Mouse (Mus musculus): ENCODE results near the gene Dlx5. TPM values are rescaled to one million over a fixed set of nuclear protein-coding genes. Genes with fewer than 3 reads are reported as not detected.

The Dlx5 gene
- polyA plus RNA-seq, 1 experiment from 2014 or later = 0.29 TPM

DNA sequence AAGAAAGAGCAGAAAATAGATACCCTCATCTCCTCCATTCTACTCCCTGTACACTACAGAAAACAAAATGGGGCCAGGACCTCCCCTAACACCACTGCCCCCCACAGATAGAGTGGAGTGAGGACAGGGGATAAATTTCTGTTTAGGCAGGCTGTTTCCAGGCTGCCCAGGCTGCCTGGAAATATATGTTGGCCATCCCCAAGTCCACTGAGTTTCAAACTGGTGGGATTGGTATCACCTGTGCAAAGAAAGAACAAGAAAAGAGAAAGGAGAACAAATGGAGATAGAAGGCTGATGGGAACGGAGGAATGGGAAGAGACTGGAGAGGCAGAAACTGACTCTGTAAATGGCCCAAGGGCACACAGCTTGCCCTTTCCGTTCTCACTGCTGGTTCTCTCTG lies 5.7 kb downstream of the Dlx5 start:
- no peak for ATAC-seq (ENCODE audit: insufficient read depth)
- no peak overlapping the region for H3K9ac ChIP-seq
- H3K36me3 ChIP-seq (ENCODE audit: insufficient read depth) = no peaks in the 10 kb centered on the region
- no peak overlapping the region for H3K4me2 ChIP-seq
- no peak for TF ChIP-seq CTCF (IDR thresholded peaks at IDR 0.05; ENCODE audit: low read depth)
- 6% methylated on average over 2 of the region's 2 CpGs for WGBS
- peaks cover 99% of the 10 kb centered on the region for H3K27me3 ChIP-seq (ENCODE audit: insufficient read depth, low read length)
- H3K4me3 ChIP-seq (ENCODE audit: low read depth, low read length) = no peak overlapping the region
- H3K4me1 ChIP-seq (ENCODE audit: insufficient read depth) = no peaks in the 10 kb centered on the region
- no peak for DNase-seq
- H3K27ac ChIP-seq (ENCODE audit: low read depth) = no peak overlapping the region
- H3K9me3 ChIP-seq (ENCODE audit: low read depth, low read length) = no peaks in the 10 kb centered on the region

DNA sequence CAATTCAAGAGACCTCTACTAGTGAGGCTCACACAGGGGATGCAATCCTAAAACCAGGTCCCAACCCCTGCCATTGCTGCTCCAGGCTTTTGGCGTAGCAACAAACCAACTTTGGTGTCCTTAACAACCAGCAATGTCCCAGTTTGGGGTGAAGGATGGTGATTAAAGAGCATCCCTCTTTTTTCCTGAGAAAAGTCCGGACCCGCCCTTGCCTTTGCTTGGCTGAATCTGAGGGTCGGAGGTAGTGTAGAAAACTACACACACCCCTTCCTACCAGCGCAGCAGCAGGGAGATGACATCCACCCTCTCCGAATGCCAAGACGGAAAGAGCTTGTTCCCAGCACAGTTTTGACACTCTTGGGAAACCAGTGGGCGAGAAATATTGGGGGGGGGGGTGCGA lies 6.2 kb downstream of the Dlx5 start:
- WGBS = 3% methylated on average over 9 of the region's 9 CpGs
- peaks cover 99% of the 10 kb centered on the region for H3K27me3 ChIP-seq (ENCODE audit: insufficient read depth, low read length)
- no peaks in the 10 kb centered on the region for H3K36me3 ChIP-seq (ENCODE audit: insufficient read depth)
- H3K27ac ChIP-seq (ENCODE audit: low read depth) = no peak overlapping the region
- no peak overlapping the region for H3K4me2 ChIP-seq
- ATAC-seq (ENCODE audit: insufficient read depth) (no peak), DNase-seq (no peak)
- H3K9ac ChIP-seq = no peak overlapping the region
- no peaks in the 10 kb centered on the region for H3K4me1 ChIP-seq (ENCODE audit: insufficient read depth)
- TF ChIP-seq CTCF (IDR thresholded peaks at IDR 0.05; ENCODE audit: low read depth) = no peak
- no peaks in the 10 kb centered on the region for H3K9me3 ChIP-seq (ENCODE audit: low read depth, low read length)
- H3K4me3 ChIP-seq (ENCODE audit: low read depth, low read length) = no peak overlapping the region

DNA sequence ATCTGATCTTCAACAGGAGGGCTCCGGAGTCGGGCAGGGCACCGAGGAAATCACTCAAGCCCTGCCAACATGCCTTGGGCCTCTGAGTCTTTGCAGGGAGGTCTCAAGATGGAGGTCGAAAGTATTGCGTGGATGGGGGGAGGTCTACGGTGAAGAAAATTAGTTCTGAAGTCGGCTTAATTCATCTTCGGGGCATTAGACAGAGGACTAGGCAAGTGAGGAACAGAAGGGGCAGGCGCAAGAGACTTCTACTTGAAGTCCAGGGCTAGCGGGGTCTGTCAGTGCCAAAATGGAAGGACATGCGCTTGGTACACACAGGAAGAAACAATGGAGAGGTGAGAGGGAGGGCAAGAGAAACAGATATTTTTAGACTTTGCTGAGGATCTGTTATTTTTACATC lies 6.7 kb downstream of the Dlx5 start:
- Histone ChIP-seq H3K4me2 (no peak overlapping the region), H3K4me3 (ENCODE audit: low read depth, low read length) (no peak overlapping the region), H3K27ac (ENCODE audit: low read depth) (no peak overlapping the region), H3K9me3 (ENCODE audit: low read depth, low read length) (no peaks in the 10 kb centered on the region), H3K27me3 (ENCODE audit: insufficient read depth, low read length) (peaks cover 99% of the 10 kb centered on the region), H3K36me3 (ENCODE audit: insufficient read depth) (no peaks in the 10 kb centered on the region), H3K9ac (no peak overlapping the region), H3K4me1 (ENCODE audit: insufficient read depth) (no peaks in the 10 kb centered on the region)
- DNase-seq = no peak
- no peak for TF ChIP-seq CTCF (IDR thresholded peaks at IDR 0.05; ENCODE audit: low read depth)
- WGBS = 1% methylated on average over 11 of the region's 11 CpGs
- ATAC-seq (ENCODE audit: insufficient read depth) = no peak

DNA sequence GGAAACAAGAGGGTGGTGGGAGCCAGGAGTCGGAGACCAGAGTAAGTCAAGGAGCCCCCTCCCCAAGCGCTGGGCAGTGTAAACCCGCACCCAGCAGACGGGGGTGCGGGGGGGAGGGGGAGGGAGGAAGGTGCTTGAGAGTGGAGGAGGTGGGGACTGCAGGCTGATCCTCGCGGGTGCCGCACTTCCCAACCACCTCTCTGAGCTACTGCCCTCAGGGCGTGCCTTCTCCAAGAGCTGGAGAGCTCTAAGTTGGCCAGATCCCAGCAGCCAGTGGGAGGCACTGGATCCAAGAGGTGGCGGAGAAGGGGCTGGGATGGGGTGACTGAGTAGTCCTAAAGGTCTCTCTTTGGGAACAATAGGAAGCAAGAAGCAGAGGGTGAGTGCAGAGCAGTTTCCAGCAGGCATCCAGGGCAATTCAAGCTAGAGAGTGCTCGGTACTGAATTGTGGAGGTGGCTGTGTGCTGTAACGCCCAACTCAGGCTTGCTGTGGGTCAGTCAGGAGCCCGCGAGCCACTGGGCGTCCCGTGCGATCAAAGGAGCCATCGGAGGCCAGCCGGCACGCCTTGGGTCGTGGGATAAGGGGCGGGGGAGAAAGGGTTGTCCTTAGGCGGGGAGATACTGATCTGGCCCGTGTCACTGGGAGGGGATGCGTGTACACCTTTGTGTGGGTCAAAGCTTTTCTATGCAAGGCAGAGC lies 7.7 kb downstream of the Dlx5 start:
- no peaks in the 10 kb centered on the region for H3K9me3 ChIP-seq (ENCODE audit: low read depth, low read length)
- no peaks in the 10 kb centered on the region for H3K4me1 ChIP-seq (ENCODE audit: insufficient read depth)
- TF ChIP-seq CTCF (IDR thresholded peaks at IDR 0.05; ENCODE audit: low read depth) = no peak
- 0% methylated on average over 22 of the region's 25 CpGs for WGBS
- H3K27ac ChIP-seq (ENCODE audit: low read depth) = no peak overlapping the region
- no peak overlapping the region for H3K9ac ChIP-seq
- no peak overlapping the region for H3K4me3 ChIP-seq (ENCODE audit: low read depth, low read length)
- peaks cover 100% of the 10 kb centered on the region for H3K27me3 ChIP-seq (ENCODE audit: insufficient read depth, low read length)
- ATAC-seq (ENCODE audit: insufficient read depth) (no peak), DNase-seq (no peak)
- H3K36me3 ChIP-seq (ENCODE audit: insufficient read depth) = no peaks in the 10 kb centered on the region
- H3K4me2 ChIP-seq = no peak overlapping the region

DNA sequence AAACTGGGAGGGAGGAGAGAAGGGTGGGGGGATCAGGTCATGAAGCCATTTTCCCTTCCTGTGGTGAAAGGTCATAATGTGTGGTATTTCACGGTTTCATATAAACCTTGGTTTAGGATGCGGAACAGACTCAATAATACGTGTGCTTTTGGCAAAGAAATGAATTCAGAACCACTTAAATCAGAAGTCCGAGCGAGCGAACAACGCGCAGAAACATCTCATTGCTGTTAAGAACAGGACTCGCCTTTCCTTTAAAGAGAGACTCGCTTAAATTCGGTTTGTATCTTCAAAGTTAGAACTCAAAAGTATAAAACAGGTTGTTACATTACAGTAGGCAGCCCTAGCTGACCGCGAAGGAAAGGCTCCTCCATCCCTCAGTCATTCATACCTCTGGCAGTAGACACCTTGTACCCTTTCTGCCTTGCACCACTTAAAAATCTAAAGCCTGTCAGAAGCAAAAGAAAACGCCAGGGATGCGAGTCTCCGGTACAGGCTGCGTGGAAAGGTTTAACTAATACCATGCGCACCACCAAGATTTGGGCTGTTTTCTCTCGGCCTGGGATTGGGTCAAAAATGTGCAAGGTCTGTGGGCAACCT lies 8.3 kb downstream of the Dlx5 start:
- no peak for ATAC-seq (ENCODE audit: insufficient read depth)
- H3K27me3 ChIP-seq (ENCODE audit: insufficient read depth, low read length) = peaks cover 100% of the 10 kb centered on the region
- H3K27ac ChIP-seq (ENCODE audit: low read depth) = no peak overlapping the region
- H3K36me3 ChIP-seq (ENCODE audit: insufficient read depth) = no peaks in the 10 kb centered on the region
- TF ChIP-seq CTCF (IDR thresholded peaks at IDR 0.05; ENCODE audit: low read depth) = no peak
- no peak overlapping the region for H3K9ac ChIP-seq
- H3K4me2 ChIP-seq = no peak overlapping the region
- no peak for DNase-seq
- no peaks in the 10 kb centered on the region for H3K9me3 ChIP-seq (ENCODE audit: low read depth, low read length)
- H3K4me3 ChIP-seq (ENCODE audit: low read depth, low read length) = no peak overlapping the region
- WGBS = under 1% methylated on average over 19 of the region's 19 CpGs
- H3K4me1 ChIP-seq (ENCODE audit: insufficient read depth) = no peaks in the 10 kb centered on the region

DNA sequence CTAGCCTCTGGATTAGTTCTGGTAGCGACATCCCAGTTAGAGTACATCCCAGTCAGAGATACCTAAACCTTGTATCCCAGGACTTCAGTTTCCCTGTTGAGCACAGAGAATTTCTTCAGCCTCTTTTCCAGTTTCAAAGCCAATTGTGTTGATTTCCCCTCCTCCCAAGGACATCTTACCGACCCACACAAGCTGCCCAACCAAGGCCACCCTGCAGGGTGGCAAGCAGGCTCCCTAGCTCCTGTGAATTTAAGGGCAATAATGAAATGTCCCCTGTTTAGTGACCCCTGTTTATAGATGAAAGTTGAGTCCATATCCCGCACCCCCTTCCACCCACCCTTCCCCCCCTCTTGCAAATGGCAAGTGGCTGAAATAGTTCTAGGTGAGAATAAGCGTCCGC lies 9.0 kb downstream of the Dlx5 start:
- WGBS = 3% methylated on average over 5 of the region's 5 CpGs

DNA sequence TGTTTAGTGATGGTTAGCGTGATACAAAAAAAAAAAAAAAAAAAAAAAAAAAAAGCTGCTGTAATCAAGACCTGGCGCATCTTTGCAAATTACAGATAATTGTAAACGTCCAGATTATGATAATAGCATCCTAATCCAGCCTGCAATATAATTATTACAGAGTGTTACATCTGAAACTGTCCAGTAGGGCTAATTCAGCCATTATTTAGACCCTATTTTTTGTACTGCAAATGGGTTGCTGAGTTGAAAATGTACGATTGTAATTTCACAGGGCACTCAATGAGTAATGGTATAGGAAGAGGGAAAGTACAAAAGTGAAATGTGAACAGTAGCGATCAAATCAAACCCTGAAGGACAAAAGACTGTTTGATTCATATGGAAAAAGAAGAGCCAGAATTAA lies 10.2 kb downstream of the Dlx5 start:
- Histone ChIP-seq H3K27ac (ENCODE audit: low read depth) (no peak overlapping the region), H3K36me3 (ENCODE audit: insufficient read depth) (no peaks in the 10 kb centered on the region), H3K4me1 (ENCODE audit: insufficient read depth) (no peaks in the 10 kb centered on the region), H3K9me3 (ENCODE audit: low read depth, low read length) (no peaks in the 10 kb centered on the region), H3K4me2 (no peak overlapping the region), H3K9ac (no peak overlapping the region), H3K4me3 (ENCODE audit: low read depth, low read length) (no peak overlapping the region), H3K27me3 (ENCODE audit: insufficient read depth, low read length) (peaks cover 94% of the 10 kb centered on the region)
- WGBS = 6% methylated on average over 5 of the region's 5 CpGs
- DNase-seq = no peak
- TF ChIP-seq CTCF (IDR thresholded peaks at IDR 0.05; ENCODE audit: low read depth) = no peak
- no peak for ATAC-seq (ENCODE audit: insufficient read depth)

More for the DNA sequence above, 9.0 kb downstream of the Dlx5 start:
- Histone ChIP-seq H3K27ac (ENCODE audit: low read depth) (no peak overlapping the region), H3K4me3 (ENCODE audit: low read depth, low read length) (no peak overlapping the region), H3K4me1 (ENCODE audit: insufficient read depth) (no peaks in the 10 kb centered on the region), H3K9ac (no peak overlapping the region), H3K36me3 (ENCODE audit: insufficient read depth) (no peaks in the 10 kb centered on the region), H3K27me3 (ENCODE audit: insufficient read depth, low read length) (peaks cover 99% of the 10 kb centered on the region), H3K9me3 (ENCODE audit: low read depth, low read length) (no peaks in the 10 kb centered on the region), H3K4me2 (no peak overlapping the region)
- DNase-seq (no peak), ATAC-seq (ENCODE audit: insufficient read depth) (no peak)
- TF ChIP-seq CTCF (IDR thresholded peaks at IDR 0.05; ENCODE audit: low read depth) = no peak
